Mouse (Mus musculus) ES-CJ7 (cell line): ENCODE measurements around the gene Akr1a1.
"Not testable (repeated sequence)": the region's sequence is repeated elsewhere in the genome, so short reads cannot be mapped to it uniquely, and the experiment has no call there.

Source experiments
- DNase-seq: peaks from one replicate; pipeline ENCODE4 v3.0.0; 2011; ENCODE audit warnings: low read depth, low spot score

The Akr1a1 gene

GRCm38 (mm10) chr4:116650924-116651796 is at the start of gene Akr1a1:
TSS of gene Akr1a1 (minus strand) at chr4:116651680.
- peak; percentile 96 for DNase-seq

GRCm38 (mm10) chr4:116700964-116701363 is 49.5 kb upstream of the Akr1a1 start:
- no peak for DNase-seq

- DNase-seq: no peak
These were observed 47.3 kb upstream of the Akr1a1 start for GRCm38 (mm10) chr4:116698693-116699342.

- no peak for DNase-seq
These were observed 42.3 kb upstream of the Akr1a1 start for GRCm38 (mm10) chr4:116693785-116694184.

- no peak for DNase-seq
These were observed 40.7 kb upstream of the Akr1a1 start for GRCm38 (mm10) chr4:116692146-116692545.

- no peak for DNase-seq
These were observed 37.9 kb upstream of the Akr1a1 start for GRCm38 (mm10) chr4:116689309-116689876.

GRCm38 (mm10) chr4:116687041-116687440 is 35.6 kb upstream of the Akr1a1 start:
- DNase-seq: no peak

- peak; percentile 97 for DNase-seq
These were observed 34.1 kb upstream of the Akr1a1 start, which contains the start of gene Prdx1 for GRCm38 (mm10) chr4:116685402-116686061. TSS of gene Prdx1 (plus strand) at chr4:116685544.

GRCm38 (mm10) chr4:116684665-116685064 is 33.2 kb upstream of the Akr1a1 start:
- no peak for DNase-seq

- DNase-seq: no peak
These were observed 32.5 kb upstream of the Akr1a1 start for GRCm38 (mm10) chr4:116683957-116684356.

GRCm38 (mm10) chr4:116680521-116680920 is 29.0 kb upstream of the Akr1a1 start:
- DNase-seq: not testable (repeated sequence)

- no peak for DNase-seq
These were observed 27.7 kb upstream of the Akr1a1 start for GRCm38 (mm10) chr4:116679141-116679540.

- no peak for DNase-seq
These were observed 26.3 kb upstream of the Akr1a1 start for GRCm38 (mm10) chr4:116677808-116678207.

- no peak for DNase-seq
These were observed 24.5 kb upstream of the Akr1a1 start for GRCm38 (mm10) chr4:116676027-116676426.

- not testable (repeated sequence) for DNase-seq
These were observed 23.3 kb upstream of the Akr1a1 start for GRCm38 (mm10) chr4:116674761-116675160.

- DNase-seq: no peak
These were observed 21.3 kb upstream of the Akr1a1 start for GRCm38 (mm10) chr4:116672785-116673184.

GRCm38 (mm10) chr4:116669291-116669690 is 17.8 kb upstream of the Akr1a1 start:
- DNase-seq: no peak

GRCm38 (mm10) chr4:116668145-116668544 is 16.7 kb upstream of the Akr1a1 start:
- no peak for DNase-seq

GRCm38 (mm10) chr4:116666625-116667024 is 15.1 kb upstream of the Akr1a1 start:
- DNase-seq: no peak

GRCm38 (mm10) chr4:116661998-116662397 is 10.5 kb upstream of the Akr1a1 start:
- DNase-seq: no peak

- DNase-seq: no peak
These were observed 9.3 kb upstream of the Akr1a1 start for GRCm38 (mm10) chr4:116660829-116661228.

GRCm38 (mm10) chr4:116659916-116660315 is 8.4 kb upstream of the Akr1a1 start:
- DNase-seq: not testable (repeated sequence)
